Mouse (Mus musculus) hindlimb bud, embryonic 11.5 days (tissue): ENCODE measurements at regions not wholly inside any gene's neighbourhood (a gene's known extent, or its start where the extent isn't known, plus 50 kb on each side); places are given as distances from the start of the nearest gene placed in this dataset.

ENCODE experiments used
- DNase-seq: peaks from one replicate; pipeline ENCODE4 v3.0.0-alpha.2; 2012; ENCODE audit warnings: low read depth, low spot score; ENCODE audit errors: extremely low spot score

- DNase-seq = no peak
These were observed 505.7 kb downstream of the 1810013L24Rik start for GRCm38 (mm10) chr16:9335626-9336025.

- DNase-seq = no peak
These were observed 506.2 kb downstream of the 1810013L24Rik start for GRCm38 (mm10) chr16:9336063-9336462.

DNA sequence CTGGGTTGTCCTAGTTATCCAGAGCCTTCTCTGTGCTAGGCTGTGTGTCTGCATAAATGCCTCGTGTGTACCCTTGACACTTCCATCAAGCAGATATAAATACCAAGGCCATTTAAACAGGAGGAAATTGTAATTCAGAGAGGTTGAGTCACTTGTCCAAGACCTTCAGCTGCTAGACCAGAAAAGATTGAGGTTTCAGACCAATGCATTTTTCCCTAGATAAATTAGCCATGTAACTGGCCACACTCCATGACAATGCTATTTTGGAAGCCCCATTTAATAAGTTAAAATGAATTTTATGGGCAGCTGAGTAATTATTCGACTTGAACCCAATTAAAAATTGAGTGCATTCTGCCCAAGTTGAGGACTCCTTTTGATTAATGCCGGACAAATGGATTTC is 509.6 kb downstream of the 1810013L24Rik start:
- no peak for DNase-seq

DNA sequence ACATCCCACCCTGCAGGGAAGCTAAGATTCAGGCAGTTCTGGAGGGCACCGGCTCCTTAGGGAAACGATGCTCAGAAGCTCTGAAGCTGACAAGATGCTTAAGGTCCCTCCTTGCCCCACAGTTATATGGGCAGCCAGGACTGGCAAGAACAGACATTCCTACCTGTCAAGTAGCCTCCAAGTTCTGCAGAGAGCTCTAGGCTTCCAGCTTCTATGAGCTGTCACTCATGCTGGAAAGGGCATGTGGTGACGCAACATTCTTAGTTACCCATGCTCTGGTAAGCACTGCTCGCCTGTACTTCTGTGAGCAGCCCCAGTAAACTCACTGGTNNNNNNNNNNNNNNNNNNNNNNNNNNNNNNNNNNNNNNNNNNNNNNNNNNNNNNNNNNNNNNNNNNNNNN is 511.3 kb downstream of the 1810013L24Rik start:
- no peak for DNase-seq

DNA sequence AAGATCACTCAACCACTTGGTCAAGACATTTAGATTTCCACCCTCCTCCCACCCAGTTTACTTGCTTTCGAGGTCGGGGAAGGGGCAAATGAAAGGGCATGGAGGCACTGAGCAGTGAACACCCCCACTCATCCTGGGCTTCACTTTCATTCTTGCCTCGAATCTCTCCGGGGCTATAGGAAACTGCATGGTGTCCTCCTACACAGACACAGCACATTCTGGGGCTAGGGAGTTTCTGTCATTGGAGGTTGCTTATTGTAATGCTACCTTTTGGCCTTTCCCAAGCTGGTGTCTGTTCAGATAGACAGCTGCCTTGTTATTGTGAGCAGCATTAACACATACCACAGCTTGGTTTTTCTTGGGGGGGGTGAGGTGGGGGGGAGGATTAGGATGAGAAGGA is 523.9 kb downstream of the 1810013L24Rik start:
- DNase-seq = no peak

GRCm38 (mm10) chr16:9354331-9355030 is 524.6 kb downstream of the 1810013L24Rik start:
- no peak for DNase-seq

DNA sequence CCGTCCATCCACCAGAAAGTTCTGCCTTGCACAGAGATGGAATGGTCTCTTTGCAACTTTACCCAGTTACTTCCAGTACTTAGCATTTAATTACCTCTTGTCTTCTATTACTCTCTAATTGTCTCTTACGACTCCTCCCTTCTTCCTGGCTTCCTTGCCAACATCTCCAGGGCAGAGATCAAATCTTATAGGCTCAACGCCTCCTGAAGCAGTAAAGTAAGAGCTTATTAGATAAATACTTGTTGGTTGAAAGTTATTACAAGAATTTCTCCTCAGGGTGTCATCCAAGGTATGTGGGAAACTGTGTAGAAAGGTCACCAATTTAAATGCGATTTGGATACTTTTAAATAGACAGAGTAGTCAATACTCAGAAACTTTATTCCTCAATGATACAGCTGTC is 528.8 kb downstream of the 1810013L24Rik start:
- DNase-seq = no peak

DNA sequence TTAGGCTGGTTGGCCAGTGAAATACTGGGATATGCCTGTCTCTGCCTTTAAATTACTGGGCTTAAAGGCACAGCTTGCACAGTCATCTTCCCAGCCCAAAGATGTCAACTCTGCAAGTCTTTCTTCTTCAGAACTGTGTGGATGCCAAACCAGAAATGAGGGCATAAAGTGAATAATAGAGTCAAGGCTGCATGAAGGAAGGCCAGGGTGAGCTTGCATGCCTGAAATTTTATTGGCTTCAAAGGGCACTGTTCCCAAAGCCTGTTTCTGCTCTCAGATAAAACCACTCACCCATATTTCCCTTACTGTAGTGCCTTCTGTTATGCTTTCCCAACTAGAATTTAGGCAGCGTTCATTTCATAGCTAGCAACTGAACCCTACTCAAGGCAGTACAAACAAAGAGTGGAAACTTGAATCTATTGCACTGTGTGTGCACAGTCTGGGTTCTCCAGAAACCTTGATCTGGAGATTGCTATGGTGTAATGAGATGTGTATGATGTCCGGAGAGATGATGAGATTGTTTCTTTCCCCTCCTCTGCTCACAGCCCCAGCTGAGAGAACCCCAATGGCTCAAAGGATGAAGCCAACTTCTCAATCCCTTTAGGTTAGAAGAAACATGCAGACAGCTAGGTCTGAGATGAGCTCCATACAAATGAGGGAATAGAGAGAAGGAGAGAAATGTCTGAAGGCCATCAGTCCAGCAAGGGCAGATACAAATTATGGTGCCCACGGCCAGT is 529.7 kb downstream of the 1810013L24Rik start:
- DNase-seq = no peak

- no peak for DNase-seq
These were observed 530.9 kb downstream of the 1810013L24Rik start for GRCm38 (mm10) chr16:9360741-9361255.

- no peak for DNase-seq
These were observed 532.2 kb downstream of the 1810013L24Rik start for GRCm38 (mm10) chr16:9362116-9362515.

GRCm38 (mm10) chr16:9364105-9364504 is 534.2 kb downstream of the 1810013L24Rik start:
- DNase-seq = peak; percentile 20

- no peak for DNase-seq
These were observed 561.1 kb downstream of the 1810013L24Rik start for GRCm38 (mm10) chr16:9390986-9391385.

DNA sequence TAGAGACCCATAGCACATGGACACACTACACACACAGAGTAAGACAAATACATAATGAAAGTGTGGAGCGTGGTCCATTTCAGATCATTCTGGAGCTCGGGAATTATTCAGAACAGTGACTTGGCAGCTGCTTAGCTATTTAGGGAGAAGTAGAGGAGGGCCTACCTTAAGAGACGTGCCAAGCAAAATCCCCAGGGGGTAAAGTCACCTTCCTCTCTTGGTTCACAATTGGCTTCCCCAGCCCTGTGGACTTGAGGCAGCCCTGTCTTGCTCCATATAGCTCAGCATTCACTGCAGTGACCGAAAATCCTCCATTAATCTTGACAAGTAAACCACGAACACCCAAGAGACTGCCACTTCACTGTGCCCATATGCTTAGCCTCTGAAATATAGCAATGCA is 574.8 kb downstream of the 1810013L24Rik start:
- DNase-seq = no peak

- DNase-seq = no peak
These were observed 578.3 kb downstream of the 1810013L24Rik start for GRCm38 (mm10) chr16:9408196-9408595.

DNA sequence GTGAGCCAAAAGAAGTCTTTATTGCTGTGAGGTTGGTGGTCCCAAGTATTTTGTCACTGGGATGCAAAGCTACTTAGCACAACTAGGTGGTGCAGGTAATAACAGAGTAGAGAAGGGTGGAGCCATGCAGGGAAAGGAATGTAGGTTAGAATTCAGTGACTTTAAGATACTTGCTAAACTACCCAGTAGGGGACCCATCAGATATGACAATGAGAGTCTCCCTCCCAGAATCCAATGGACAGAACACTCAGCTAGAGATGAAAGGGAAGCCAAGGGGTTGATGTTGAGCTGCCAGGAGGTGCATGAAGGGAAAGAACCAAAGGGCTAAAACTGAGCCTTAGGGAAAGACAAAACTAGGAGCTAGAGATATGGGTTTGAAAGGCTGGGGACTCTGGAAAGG is 564.9 kb downstream of the Grin2a start:
- no peak for DNase-seq

DNA sequence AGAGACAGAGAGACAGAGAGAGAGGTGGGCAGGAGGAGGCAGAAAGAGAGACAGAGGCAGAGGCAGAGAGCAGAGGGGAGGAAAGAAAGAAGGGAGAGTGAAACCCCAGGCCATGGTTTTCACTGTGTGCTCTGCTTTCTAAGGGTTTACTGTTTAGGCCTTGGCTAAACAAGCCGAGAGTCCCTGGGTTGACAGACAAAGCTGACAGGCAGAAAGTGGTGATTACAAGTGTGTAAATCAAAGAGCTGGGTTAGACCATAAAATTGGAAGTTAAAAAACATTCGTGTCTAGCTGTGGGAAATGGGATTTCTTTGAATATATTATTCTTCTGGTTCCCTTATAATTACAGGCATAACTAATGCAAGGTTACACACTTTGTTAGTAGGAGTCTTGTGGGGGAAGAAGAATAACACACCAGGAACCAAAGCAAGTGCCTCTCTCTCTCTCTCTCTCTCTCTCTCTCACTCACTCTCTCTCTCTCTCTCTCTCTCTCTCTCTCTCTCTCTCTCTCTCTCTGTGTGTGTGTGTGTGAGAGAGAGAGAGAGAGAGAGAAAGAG is 556.0 kb downstream of the Grin2a start:
- no peak for DNase-seq

- DNase-seq = no peak
These were observed 555.5 kb downstream of the Grin2a start for GRCm38 (mm10) chr16:9439891-9440290.

DNA sequence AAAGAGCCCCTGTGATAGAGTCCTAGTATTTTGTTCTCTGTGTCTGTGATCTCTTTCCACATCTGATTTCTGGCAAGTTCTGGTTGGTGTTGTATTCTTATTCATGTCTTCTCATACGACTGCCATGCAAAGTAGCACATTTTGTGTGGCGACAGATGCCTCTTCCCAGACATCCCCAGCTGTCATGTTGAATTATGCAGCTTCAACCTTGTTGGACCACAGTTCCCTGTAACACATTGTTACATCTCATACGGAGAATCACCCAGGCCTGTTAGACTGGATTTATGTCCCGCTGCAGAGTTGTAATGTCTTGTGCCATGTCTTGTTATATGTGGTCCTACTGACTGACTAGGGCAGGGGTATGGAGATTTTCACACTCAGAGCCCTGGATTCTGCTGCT is 543.3 kb downstream of the Grin2a start:
- DNase-seq = no peak

DNA sequence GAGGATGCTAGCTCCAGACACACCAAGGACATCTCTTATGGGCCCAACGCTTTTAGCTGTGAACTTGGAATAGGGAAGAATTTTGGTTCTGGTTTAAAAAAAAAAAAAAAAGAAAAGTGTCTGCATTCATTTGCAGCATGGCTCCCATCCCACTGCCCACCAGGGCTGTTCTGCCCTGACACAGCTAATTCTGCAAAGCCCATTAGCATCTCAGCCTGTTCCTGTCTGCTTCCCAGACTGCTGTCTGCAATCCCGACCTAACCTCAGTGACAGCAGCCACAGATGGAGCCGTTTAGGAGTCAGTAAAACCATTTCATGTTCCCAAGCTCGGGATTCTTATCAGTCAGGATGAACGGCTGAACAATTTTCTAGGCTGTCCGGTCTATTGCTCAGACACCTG is 537.8 kb downstream of the Grin2a start:
- DNase-seq = no peak

- DNase-seq = no peak
These were observed 532.9 kb downstream of the Grin2a start for GRCm38 (mm10) chr16:9462497-9462896.

DNA sequence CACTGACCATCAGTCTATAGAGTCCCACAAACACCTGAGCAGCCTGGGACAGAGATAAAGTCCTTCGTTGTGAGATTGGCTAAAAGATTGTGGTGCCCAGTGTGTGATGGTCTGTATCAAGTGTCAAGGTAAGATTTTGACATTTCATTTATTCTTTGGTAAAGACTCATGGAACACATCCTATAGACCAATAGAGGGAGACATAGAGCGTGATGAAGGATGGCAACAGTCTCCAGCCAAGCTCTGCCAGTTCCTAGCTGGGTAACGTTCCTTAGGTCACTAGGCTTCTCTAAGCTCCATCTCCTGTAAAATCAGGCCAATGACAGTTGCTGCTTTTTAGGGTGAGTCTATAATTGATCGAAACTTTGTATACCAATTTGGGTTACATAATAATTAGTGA is 526.0 kb downstream of the Grin2a start:
- no peak for DNase-seq

- DNase-seq = no peak
These were observed 510.1 kb downstream of the Grin2a start for GRCm38 (mm10) chr16:9485291-9485690.
